Mouse (Mus musculus) G1E (cell line): ENCODE results near the gene Rest. TPM values are rescaled to one million over a fixed set of nuclear protein-coding genes. Genes with fewer than 3 reads are reported as not detected.
A peak's percentile ranks its signal among the peaks of the same experiment; 100 is the strongest.

Experiments
- ATAC-seq: 2 replicates; pipeline ENCODE4 v1.8.0; 2016; ENCODE audit warnings: mild to moderate bottlenecking; ENCODE audit not compliant: insufficient number of reproducible peaks, poor library complexity, low FRiP score, severe bottlenecking; ENCODE audit errors: extremely low read depth
- DNase-seq: peaks from one replicate; pipeline ENCODE4 v3.0.0; 2012; ENCODE audit warnings: low spot score
- H3K27me3 ChIP-seq: 2 replicates; pipeline ENCODE4 v1.6.1; 2012; ENCODE audit warnings: mild to moderate bottlenecking, low read length, inconsistent platforms; ENCODE audit not compliant: insufficient read depth
- H3K36me3 ChIP-seq: replicated peaks from 2 replicates; pipeline ENCODE3; 2012; ENCODE audit warnings: mild to moderate bottlenecking, inconsistent platforms
- H3K4me1 ChIP-seq: 2 replicates; pipeline ENCODE4 v1.6.1; 2012; ENCODE audit warnings: low read depth, low read length, inconsistent platforms, mixed read lengths; ENCODE audit not compliant: insufficient read depth
- H3K4me3 ChIP-seq: 2 replicates; pipeline ENCODE4 v1.5.1; 2012; ENCODE audit warnings: low read depth, mild to moderate bottlenecking, inconsistent platforms, low read length, moderate library complexity, mixed read lengths
- H3K9me3 ChIP-seq: replicated peaks from 2 replicates; pipeline ENCODE4 v1.6.1; 2012; ENCODE audit warnings: inconsistent platforms
- CTCF ChIP-seq: IDR thresholded peaks from 2 replicates; pipeline ENCODE4 v1.5.1; 2012; ENCODE audit warnings: low read depth, low read length, inconsistent platforms, mixed read lengths
- GATA1 ChIP-seq: IDR thresholded peaks from 2 replicates; pipeline ENCODE4 v1.6.1; 2012; ENCODE audit warnings: borderline replicate concordance, low read length, inconsistent platforms, mixed read lengths
- GATA2 ChIP-seq: IDR thresholded peaks from 2 replicates; pipeline ENCODE4 v1.6.1; 2012; ENCODE audit warnings: low read depth, low read length, inconsistent platforms, borderline replicate concordance
- POLR2AphosphoS5 ChIP-seq: IDR thresholded peaks from 2 replicates; pipeline ENCODE4 v1.6.1; 2012; ENCODE audit warnings: low read depth, low read length, inconsistent platforms; ENCODE audit not compliant: insufficient replicate concordance
- TAL1 ChIP-seq: conservative IDR thresholded peaks from 2 replicates; pipeline ENCODE4 v1.6.1; 2012; ENCODE audit warnings: low read depth, low read length, inconsistent platforms, mixed read lengths
- polyA plus RNA-seq: library from polyadenylated mRNA; stranded (reverse); fragments of >175 nt; gene quantifications from 2 replicates; pipeline ENCODE4 v1.2.3, GENCODE M21; 2012
- total RNA-seq, 2 experiments: library from RNA; stranded (forward) in 1 of 2; stranded (reverse) in 1 of 2; fragments of 200-1000 nt in 1 of 2; fragments of >200 nt in 1 of 2; fragmentation: Nextera tagmentation in 1 of 2; gene quantifications; 2 replicates each; pipeline ENCODE4 v1.2.3; 2014 to 2017

Rest gene
- total and polyA plus RNA-seq, 3 experiments = 8.3 to 52.1 (median 48.9) TPM

GRCm38 (mm10) chr5:77282242-77282641, 17.0 kb downstream of the Rest start:
- Histone ChIP-seq H3K9me3 (peaks cover 16% of the 10 kb centered on the region), H3K4me1 (peaks cover under 1% of the 10 kb centered on the region; the same call in 1 of the 2 replicates), H3K36me3 (peaks cover 79% of the 10 kb centered on the region), H3K27me3 (no peaks in the 10 kb centered on the region), H3K4me3 (no peak overlapping the region)
- no peak for TF ChIP-seq POLR2AphosphoS5
- TF ChIP-seq TAL1 = no peak
- no peak for TF ChIP-seq CTCF
- TF ChIP-seq GATA2 = no peak
- TF ChIP-seq GATA1 = no peak
- DNase-seq = no peak
- ATAC-seq = no peak

- DNase-seq = no peak
- peaks cover 78% of the 10 kb centered on the region for H3K36me3 ChIP-seq
Observed at GRCm38 (mm10) chr5:77285685-77286084, 20.4 kb downstream of the Rest start.

GRCm38 (mm10) chr5:77286904-77287303, 21.6 kb downstream of the Rest start:
- H3K4me3 ChIP-seq = no peak overlapping the region
- no peaks in the 10 kb centered on the region for H3K4me1 ChIP-seq
- ATAC-seq (no peak), DNase-seq (no peak)
- no peaks in the 10 kb centered on the region for H3K27me3 ChIP-seq
- H3K9me3 ChIP-seq = peaks cover 7% of the 10 kb centered on the region
- TF ChIP-seq CTCF (no peak), TAL1 (no peak), POLR2AphosphoS5 (no peak), GATA2 (no peak), GATA1 (no peak)
- H3K36me3 ChIP-seq = peaks cover 75% of the 10 kb centered on the region

More at GRCm38 (mm10) chr5:77285685-77286084, 20.4 kb downstream of the Rest start:
- Histone ChIP-seq H3K9me3 (peaks cover 14% of the 10 kb centered on the region), H3K27me3 (no peaks in the 10 kb centered on the region), H3K4me3 (no peak overlapping the region), H3K4me1 (no peaks in the 10 kb centered on the region)
- TF ChIP-seq TAL1 = no peak
- TF ChIP-seq GATA1 = no peak
- TF ChIP-seq CTCF = no peak
- no peak for TF ChIP-seq GATA2
- TF ChIP-seq POLR2AphosphoS5 = no peak
- no peak for ATAC-seq

- Histone ChIP-seq H3K4me3 (no peak overlapping the region), H3K27me3 (no peaks in the 10 kb centered on the region), H3K4me1 (peaks cover 5% of the 10 kb centered on the region), H3K36me3 (peaks cover 73% of the 10 kb centered on the region), H3K9me3 (no peaks in the 10 kb centered on the region)
- TF ChIP-seq TAL1 (no peak), GATA1 (no peak), POLR2AphosphoS5 (no peak), GATA2 (no peak), CTCF (no peak)
- ATAC-seq (no peak), DNase-seq (no peak)
Observed at GRCm38 (mm10) chr5:77287901-77288300, 22.6 kb downstream of the Rest start.

DNA sequence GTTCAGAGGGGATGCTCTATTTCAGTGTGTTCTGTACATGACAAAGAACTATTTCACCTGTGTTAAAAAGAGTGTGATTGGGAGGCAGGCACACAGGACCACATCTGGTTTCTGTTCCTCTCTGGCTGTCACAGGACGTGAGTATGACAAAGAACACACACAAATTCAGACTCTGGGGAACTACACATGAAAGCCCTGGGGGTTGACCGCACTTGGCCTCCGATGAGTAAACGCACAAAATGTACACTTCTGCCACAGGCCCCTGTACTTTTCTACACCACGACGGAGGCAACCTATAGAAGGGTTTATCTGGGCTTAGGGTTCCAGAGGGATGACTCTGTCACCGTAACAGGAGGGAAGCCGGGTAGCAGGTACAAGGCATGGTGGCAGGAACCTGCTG, 24.4 kb downstream of the Rest start:
- no peak overlapping the region for H3K4me3 ChIP-seq
- no peaks in the 10 kb centered on the region for H3K9me3 ChIP-seq
- H3K4me1 ChIP-seq = peaks cover 9% of the 10 kb centered on the region
- no peaks in the 10 kb centered on the region for H3K27me3 ChIP-seq
- no peak for DNase-seq
- no peak for ATAC-seq
- no peak for TF ChIP-seq GATA1
- no peak for TF ChIP-seq POLR2AphosphoS5
- peaks cover 81% of the 10 kb centered on the region for H3K36me3 ChIP-seq

- H3K36me3 ChIP-seq = peaks cover 89% of the 10 kb centered on the region
- H3K27me3 ChIP-seq = no peaks in the 10 kb centered on the region
- no peaks in the 10 kb centered on the region for H3K9me3 ChIP-seq
- peaks cover 9% of the 10 kb centered on the region for H3K4me1 ChIP-seq
- no peak for ATAC-seq
- DNase-seq = no peak
- H3K4me3 ChIP-seq = no peak overlapping the region
- TF ChIP-seq POLR2AphosphoS5 = no peak
- no peak for TF ChIP-seq GATA1
- no peak for TF ChIP-seq TAL1
- no peak for TF ChIP-seq CTCF
- TF ChIP-seq GATA2 = no peak
Observed at GRCm38 (mm10) chr5:77290606-77291005, 25.3 kb downstream of the Rest start.

GRCm38 (mm10) chr5:77292803-77293522, 27.7 kb downstream of the Rest start:
- H3K36me3 ChIP-seq = peaks cover 90% of the 10 kb centered on the region
- TF ChIP-seq TAL1 (no peak), CTCF (no peak), GATA2 (no peak), GATA1 (no peak), POLR2AphosphoS5 (no peak)
- H3K4me1 ChIP-seq = peaks cover 9% of the 10 kb centered on the region
- DNase-seq = peak; percentile 45
- ATAC-seq = peak; percentile 57; the same call in 1 of the 2 replicates
- no peaks in the 10 kb centered on the region for H3K9me3 ChIP-seq
- H3K27me3 ChIP-seq = no peaks in the 10 kb centered on the region
- no peak overlapping the region for H3K4me3 ChIP-seq
